Mouse (Mus musculus) CH12F3 (cell line): Measurements from ENCODE around the gene Gatd1.

Experiments
- in situ Hi-C: fragments of 300-500 bp; cut with MboI; formaldehyde crosslinking; loops from 2 replicates; pipeline ENCODE4 v1.14.3; 2020; ENCODE audit warnings: low sequenced_read_pairs

The Gatd1 gene

GRCm38 (mm10) chr7:141442199-141442598, 28.3 kb upstream of the Gatd1 start:
- in situ Hi-C loops: no loop called here

- in situ Hi-C loops: no loop called here
These were observed 27.5 kb upstream of the Gatd1 start for GRCm38 (mm10) chr7:141441460-141441859.

GRCm38 (mm10) chr7:141440613-141441012, 26.7 kb upstream of the Gatd1 start:
- in situ Hi-C loops: no loop called here

- in situ Hi-C loops: no loop called here
These were observed 25.9 kb upstream of the Gatd1 start for GRCm38 (mm10) chr7:141439811-141440210.

DNA sequence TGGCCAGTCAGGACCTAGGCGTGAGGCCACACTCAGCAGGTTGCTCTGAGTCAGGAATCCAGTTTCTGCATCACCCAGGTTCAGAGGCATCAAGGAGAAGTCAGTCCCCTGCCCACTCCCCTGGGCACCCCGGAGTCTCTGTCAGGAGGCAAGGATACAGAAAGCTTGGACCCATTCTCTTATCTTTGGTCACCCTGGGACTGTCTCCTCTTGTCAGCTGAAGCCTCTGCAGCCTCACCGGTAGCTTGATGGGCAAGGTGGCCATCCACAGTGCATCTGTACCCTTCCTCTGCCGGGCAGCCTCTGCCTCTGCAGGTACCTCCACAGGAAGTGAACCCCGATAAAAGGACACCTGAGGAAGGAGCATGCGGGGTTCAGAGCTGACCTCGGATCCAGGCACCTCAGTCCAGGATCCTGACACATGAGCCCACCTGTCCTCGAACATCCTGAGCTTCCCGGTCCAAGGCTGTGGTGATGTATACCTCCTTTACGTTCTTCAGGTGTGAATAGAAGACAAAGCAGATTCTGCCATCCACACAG, 25.3 kb upstream of the Gatd1 start:
- in situ Hi-C loops: no loop called here

DNA sequence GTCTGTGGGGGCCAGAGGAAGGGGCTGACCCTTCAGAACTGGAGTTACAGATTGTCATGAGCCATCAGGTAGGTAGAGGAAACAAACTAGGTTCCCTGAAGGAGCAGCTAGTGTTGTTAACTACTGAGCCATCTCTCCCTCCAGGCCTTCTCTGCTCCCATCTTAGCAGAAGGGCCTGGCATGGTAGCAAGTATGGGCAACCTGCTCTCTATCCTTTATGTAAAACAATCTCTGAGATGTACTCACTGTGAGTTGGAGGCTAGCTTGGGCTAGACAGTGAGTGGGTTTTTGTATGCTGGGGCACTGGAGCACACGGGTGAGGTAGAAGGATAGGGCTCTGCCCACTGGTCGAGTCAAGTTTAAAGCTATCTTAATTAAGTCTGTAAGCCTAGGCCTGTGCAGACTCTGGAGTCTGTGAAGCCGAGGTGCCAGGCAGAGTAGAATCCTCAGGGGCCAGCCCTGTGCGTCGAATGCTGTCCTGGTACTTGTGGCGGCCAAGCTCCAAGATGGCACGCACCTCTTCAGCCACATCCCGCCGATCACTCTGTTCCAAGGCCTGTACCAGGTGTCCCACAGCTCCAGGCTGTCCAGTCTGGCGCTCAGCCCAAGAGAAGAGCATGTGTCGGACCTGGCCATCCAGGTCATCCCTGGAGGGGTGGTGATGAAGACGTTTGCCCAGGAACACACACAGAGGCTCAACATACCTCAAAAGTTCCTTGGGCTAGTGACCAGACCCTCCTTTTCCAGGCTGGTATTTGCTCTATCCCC, 24.4 kb upstream of the Gatd1 start:
- in situ Hi-C loops: no loop called here

DNA sequence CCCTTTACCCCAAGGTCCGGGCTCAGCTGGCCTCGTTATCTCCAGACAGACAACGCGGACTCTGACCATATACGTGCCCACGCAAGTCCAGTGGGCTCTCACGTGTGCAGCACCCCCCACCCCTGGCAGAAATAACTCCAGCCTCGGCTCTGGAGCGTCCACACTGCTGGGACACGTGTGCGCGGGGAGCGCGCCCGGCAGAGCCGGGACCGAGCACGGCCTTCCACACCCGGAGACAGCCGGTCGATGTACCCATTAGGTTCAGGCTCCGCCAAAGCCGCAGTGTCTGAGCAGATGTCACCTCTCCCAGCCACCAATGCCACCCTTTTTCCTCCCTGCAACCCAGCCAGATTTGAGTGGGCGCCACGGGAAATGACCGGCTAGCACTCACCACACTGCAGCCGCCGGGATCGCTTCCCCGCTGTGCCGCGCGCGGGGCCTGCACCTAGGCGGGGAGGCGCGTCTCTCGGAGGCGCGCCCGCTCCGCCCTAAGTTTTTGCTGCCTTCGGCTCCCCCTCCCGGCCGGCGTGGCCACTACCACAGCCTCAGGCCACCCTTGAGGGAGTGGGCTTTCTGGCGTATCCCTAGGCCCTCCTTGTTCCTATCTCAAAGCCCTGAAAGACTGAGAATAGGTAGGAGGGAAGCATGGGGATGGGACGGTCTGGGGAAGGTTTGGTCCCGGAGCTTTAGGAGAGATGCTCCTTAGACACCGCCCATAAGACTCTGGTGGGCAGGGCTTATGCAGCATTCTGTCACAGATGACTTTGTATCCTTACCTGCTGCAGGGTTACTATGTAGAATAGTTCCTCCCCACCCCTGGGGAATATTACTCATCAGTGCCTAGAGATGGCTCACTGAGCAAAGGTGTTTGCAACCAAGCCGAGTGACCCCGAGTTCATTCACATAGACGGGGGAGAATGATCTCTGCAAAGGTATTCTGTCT, 23.5 kb upstream of the Gatd1 start, which contains the start of gene Slc25a22:
Slc25a22 (minus strand) TSS at position 715 of the 943 bp plus-strand sequence.
- in situ Hi-C loops: no loop called here

DNA sequence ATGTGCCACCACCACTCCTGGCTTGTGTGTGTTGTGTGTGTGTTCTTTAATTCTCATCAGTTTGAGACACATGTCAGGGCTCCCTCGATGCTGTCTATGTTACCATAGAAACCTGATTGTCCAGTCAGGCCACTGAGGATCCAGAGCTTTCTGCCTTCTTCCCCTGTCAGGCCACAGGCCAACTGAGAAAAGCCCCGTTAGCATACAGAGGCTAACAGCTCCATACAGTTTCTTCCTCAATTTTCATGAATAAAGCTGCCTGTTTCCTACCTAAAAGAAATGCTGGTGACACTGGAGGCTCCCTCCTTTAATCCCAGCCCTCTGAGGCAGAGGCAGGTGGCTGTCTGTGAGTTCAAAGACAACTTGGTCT, 22.6 kb upstream of the Gatd1 start:
- in situ Hi-C loops: no loop called here

GRCm38 (mm10) chr7:141435856-141436522, 22.1 kb upstream of the Gatd1 start:
- in situ Hi-C loops: no loop called here

- in situ Hi-C loops: no loop called here
These were observed 21.4 kb upstream of the Gatd1 start for GRCm38 (mm10) chr7:141435129-141435855.

- in situ Hi-C loops: no loop called here
These were observed 20.5 kb upstream of the Gatd1 start for GRCm38 (mm10) chr7:141434464-141434863.

DNA sequence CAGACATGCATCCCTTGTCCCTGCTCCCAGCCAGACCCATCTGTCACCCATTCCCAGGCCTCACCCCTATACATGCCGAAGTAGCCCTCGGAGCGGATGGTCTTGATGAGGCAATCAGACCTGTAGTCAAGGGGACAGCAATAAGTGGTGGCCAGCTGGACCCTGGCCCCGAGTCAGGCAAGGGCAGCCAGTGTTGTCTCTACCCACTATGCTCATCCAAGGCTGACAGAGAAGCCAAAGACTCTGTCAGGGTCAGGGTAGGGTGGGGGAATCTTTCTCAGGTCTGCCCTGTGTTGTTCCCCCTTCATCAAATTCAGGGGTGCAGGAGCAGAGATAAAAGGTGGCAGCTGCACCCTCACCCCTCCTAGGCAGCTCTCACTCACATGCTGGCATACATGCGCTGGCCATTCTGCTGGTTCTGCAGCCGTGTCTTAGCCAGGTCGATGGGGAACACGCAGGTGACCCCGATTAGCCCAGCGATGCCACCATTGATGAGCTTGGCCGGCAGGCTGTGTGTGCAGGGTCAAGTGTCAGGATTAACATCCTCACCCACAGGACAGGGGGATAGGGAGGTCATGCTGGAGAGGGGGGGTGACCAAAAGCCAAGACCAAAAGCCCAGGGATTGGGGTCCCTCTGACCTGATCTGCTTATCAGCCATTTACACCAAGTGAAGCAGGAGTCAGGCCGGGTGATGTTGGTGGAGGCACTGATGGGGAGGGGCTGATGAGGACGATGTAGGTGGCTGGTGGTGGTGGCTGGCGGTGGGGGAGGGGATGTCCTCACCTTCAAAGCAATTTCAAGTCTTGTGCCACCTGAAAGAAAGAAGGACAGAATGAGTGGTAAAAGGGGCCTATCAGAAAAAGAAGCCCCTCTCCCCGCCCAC, 19.8 kb upstream of the Gatd1 start:
- in situ Hi-C loops: no loop called here

- in situ Hi-C loops: no loop called here
These were observed 19.0 kb upstream of the Gatd1 start for GRCm38 (mm10) chr7:141432741-141433516.

GRCm38 (mm10) chr7:141432186-141432611, 18.3 kb upstream of the Gatd1 start:
- in situ Hi-C loops: no loop called here

DNA sequence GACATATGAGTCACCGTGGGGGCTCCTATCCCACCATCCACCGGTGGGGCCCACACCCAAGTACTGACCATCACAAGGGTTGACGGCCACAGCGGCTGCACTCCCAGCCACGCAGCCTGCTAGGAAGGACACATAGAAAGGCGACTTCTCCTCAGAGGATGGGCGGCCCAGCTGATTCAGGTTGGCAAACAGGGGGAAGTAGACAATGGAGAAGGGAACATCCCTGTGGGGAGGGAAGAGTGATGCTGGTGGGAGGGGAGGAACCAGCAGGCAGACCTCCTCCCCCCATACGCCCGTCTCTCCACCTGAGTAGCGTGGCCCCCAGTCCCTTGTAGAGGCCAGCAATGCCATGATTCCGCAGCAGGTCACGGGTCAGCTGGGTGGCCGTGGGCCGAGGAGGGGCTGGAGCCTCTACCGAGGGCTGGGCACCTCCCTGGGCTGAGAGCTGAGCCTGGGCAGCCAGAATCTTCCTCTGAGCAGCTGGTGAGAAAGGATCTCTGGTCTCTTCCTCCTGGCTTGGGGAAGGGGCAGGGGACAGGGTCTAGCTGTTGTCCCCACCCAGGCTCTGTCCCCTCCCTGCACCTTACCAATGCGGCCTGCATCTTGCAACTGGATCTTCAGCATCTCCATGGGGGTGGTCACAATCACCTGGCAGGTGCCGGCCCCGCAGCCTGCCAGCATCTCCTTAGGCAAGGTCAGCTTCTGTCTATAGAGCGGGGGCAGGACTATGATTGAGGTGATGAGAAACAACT, 17.7 kb upstream of the Gatd1 start:
- in situ Hi-C loops: no loop called here

- in situ Hi-C loops: no loop called here
These were observed 16.8 kb upstream of the Gatd1 start for GRCm38 (mm10) chr7:141430585-141431240.

DNA sequence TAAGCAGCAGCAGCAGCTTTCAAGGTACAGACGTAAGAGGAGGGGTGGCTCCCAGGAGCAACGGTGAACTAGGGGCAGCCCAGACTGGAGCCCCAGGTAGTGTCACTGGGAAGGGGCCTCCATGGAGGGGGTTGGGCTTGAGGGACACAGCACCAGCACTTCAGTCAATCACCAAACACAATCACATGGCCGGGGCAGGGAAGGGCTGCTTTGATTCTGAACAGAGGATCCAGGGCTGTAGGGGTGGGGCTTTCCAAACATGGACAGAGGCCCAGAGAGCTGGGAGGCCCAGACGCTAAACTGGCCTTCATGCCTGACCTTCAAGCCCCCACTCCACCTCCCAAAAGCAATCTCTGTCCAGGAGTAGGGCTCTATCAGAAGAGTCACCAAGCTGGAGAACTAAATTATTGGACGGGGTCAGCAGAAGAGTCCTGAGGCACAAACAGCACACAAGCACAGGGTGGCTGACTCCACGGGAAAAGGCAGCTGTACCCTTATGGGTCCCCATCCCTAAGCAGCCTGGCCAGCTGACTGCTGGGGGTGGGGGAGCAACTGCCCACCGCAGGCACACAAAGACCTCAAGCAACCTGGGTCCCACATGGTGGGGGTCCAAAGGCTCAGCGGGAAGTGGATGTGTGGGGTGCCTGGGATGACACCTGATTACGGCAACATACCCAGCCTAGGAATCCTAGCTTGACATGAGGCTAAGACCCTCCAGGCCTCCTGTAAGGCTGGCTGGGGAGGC, 16.1 kb upstream of the Gatd1 start:
- in situ Hi-C loops: no loop called here
